Mouse (Mus musculus) midbrain, embryonic 14.5 days (tissue): ENCODE measurements around the gene Lypd6b. TPM values are rescaled to one million over a fixed set of nuclear protein-coding genes. Genes with fewer than 3 reads are reported as not detected.

Experiments
- ATAC-seq: fragments of 200-750 bp; cut with Nextera tagmentation; 2 replicates; pipeline ENCODE4 v1.8.0; 2017; ENCODE audit warnings: moderate number of reproducible peaks, moderate library complexity; ENCODE audit not compliant: low FRiP score, low TSS enrichment
- DNase-seq: peaks from one replicate; pipeline ENCODE4 v3.0.0-alpha.2; 2015
- H3K27ac ChIP-seq: fragments of 300-500 bp; sonication (generic); replicated peaks from 2 replicates; pipeline ENCODE4 v1.5.1; 2014; ENCODE audit warnings: mild to moderate bottlenecking, low read depth, low read length, moderate library complexity
- H3K27me3 ChIP-seq: fragments of 300-500 bp; sonication (generic); 2 replicates; pipeline ENCODE4 v1.6.1; 2014; ENCODE audit warnings: low read length, control low read depth, mixed read lengths; ENCODE audit not compliant: control insufficient read depth, insufficient read depth
- H3K36me3 ChIP-seq: fragments of 300-500 bp; sonication (generic); 2 replicates; pipeline ENCODE4 v1.6.1; 2014; ENCODE audit warnings: low read length, control low read depth; ENCODE audit not compliant: control insufficient read depth, insufficient read depth
- H3K4me1 ChIP-seq: fragments of 300-500 bp; sonication (generic); 2 replicates; pipeline ENCODE4 v1.6.1; 2014; ENCODE audit warnings: mild to moderate bottlenecking, antibody characterized with exemption, low read length, control low read depth; ENCODE audit not compliant: control insufficient read depth, insufficient read depth
- H3K4me2 ChIP-seq: fragments of 300-500 bp; sonication (generic); 2 replicates; pipeline ENCODE4 v1.6.1; 2014; ENCODE audit warnings: mild to moderate bottlenecking, low read length, moderate library complexity
- H3K4me3 ChIP-seq: fragments of 300-500 bp; sonication (generic); replicated peaks from 2 replicates; pipeline ENCODE4 v1.5.1; 2014; ENCODE audit warnings: low read depth, low read length
- H3K9ac ChIP-seq: fragments of 300-500 bp; sonication (generic); replicated peaks from 2 replicates; pipeline ENCODE4 v1.6.1; 2014; ENCODE audit warnings: mild to moderate bottlenecking, low read length, moderate library complexity
- H3K9me3 ChIP-seq: fragments of 300-500 bp; sonication (generic); 2 replicates; pipeline ENCODE4 v1.6.1; 2016; ENCODE audit warnings: low read length, control low read depth, mixed read lengths; ENCODE audit not compliant: control insufficient read depth
- WGBS: fragments of 180-500 bp; shearing (Covaris S2); extraction: QIAGEN DNeasy Blood & Tissue Kit; methylation state at CpG from one replicate; pipeline ENCODE4 v1.1.7; 2014; 5-methylcytosine and 5-hydroxymethylcytosine counted together
- polyA plus RNA-seq: library from polyadenylated mRNA; unstranded; fragments of >200 nt; fragmentation: Nextera tagmentation; extraction: Ambion mirVana; gene quantifications from 2 replicates; pipeline ENCODE4 v1.2.1, GENCODE M21; 2014

The Lypd6b gene
- polyA plus RNA-seq, 1 experiment from 2014 or later: 8.7 TPM

GRCm38 (mm10) chr2:49861658-49862057, 74.2 kb downstream of the Lypd6b start:
- WGBS: 72% methylated on average over 8 of the region's 8 CpGs
- DNase-seq: no peak
- no peaks in the 10 kb centered on the region for H3K4me1 ChIP-seq
- ATAC-seq: no peak
- no peaks in the 10 kb centered on the region for H3K27me3 ChIP-seq
- no peak overlapping the region for H3K4me2 ChIP-seq
- no peak overlapping the region for H3K9ac ChIP-seq
- no peak overlapping the region for H3K27ac ChIP-seq
- no peak overlapping the region for H3K4me3 ChIP-seq
- no peaks in the 10 kb centered on the region for H3K9me3 ChIP-seq
- H3K36me3 ChIP-seq: no peaks in the 10 kb centered on the region

GRCm38 (mm10) chr2:49868116-49868858, 80.8 kb downstream of the Lypd6b start:
- no peaks in the 10 kb centered on the region for H3K27me3 ChIP-seq
- ATAC-seq (no peak), DNase-seq (no peak)

GRCm38 (mm10) chr2:49869044-49869443, 81.6 kb downstream of the Lypd6b start:
- no peak overlapping the region for H3K9ac ChIP-seq
- H3K4me3 ChIP-seq: no peak overlapping the region
- H3K9me3 ChIP-seq: no peaks in the 10 kb centered on the region
- H3K4me2 ChIP-seq: no peak overlapping the region
- DNase-seq: peak; percentile 30
- H3K27me3 ChIP-seq: no peaks in the 10 kb centered on the region
- no peaks in the 10 kb centered on the region for H3K36me3 ChIP-seq
- H3K27ac ChIP-seq: no peak overlapping the region
- no peak for ATAC-seq
- H3K4me1 ChIP-seq: no peaks in the 10 kb centered on the region
- 46% methylated on average over 7 of the region's 7 CpGs for WGBS

More at GRCm38 (mm10) chr2:49868116-49868858, 80.8 kb downstream of the Lypd6b start:
- no peak overlapping the region for H3K4me2 ChIP-seq
- H3K9ac ChIP-seq: no peak overlapping the region
- H3K27ac ChIP-seq: no peak overlapping the region
- no peaks in the 10 kb centered on the region for H3K4me1 ChIP-seq
- 81% methylated on average over 9 of the region's 9 CpGs for WGBS
- H3K36me3 ChIP-seq: no peaks in the 10 kb centered on the region
- H3K9me3 ChIP-seq: no peaks in the 10 kb centered on the region
- H3K4me3 ChIP-seq: no peak overlapping the region

GRCm38 (mm10) chr2:49869782-49870514, 82.5 kb downstream of the Lypd6b start:
- H3K4me3 ChIP-seq: no peak overlapping the region

GRCm38 (mm10) chr2:49871012-49871411, 83.5 kb downstream of the Lypd6b start:
- WGBS: 91% methylated on average over 1 of the region's 1 CpGs
- H3K9ac ChIP-seq: no peak overlapping the region
- H3K9me3 ChIP-seq: no peaks in the 10 kb centered on the region
- H3K4me2 ChIP-seq: no peak overlapping the region
- DNase-seq: no peak
- H3K27ac ChIP-seq: no peak overlapping the region
- no peaks in the 10 kb centered on the region for H3K36me3 ChIP-seq
- H3K4me1 ChIP-seq: no peaks in the 10 kb centered on the region
- ATAC-seq: no peak
- no peak overlapping the region for H3K4me3 ChIP-seq
- H3K27me3 ChIP-seq: no peaks in the 10 kb centered on the region

More at GRCm38 (mm10) chr2:49869782-49870514, 82.5 kb downstream of the Lypd6b start:
- H3K27ac ChIP-seq: no peak overlapping the region
- H3K4me2 ChIP-seq: no peak overlapping the region
- DNase-seq: no peak
- H3K9me3 ChIP-seq: no peaks in the 10 kb centered on the region
- no peaks in the 10 kb centered on the region for H3K36me3 ChIP-seq
- no peak overlapping the region for H3K9ac ChIP-seq
- H3K4me1 ChIP-seq: no peaks in the 10 kb centered on the region
- no peaks in the 10 kb centered on the region for H3K27me3 ChIP-seq
- 90% methylated on average over 10 of the region's 10 CpGs for WGBS
- ATAC-seq: no peak

- Histone ChIP-seq H3K4me1 (no peaks in the 10 kb centered on the region), H3K36me3 (no peaks in the 10 kb centered on the region), H3K27ac (no peak overlapping the region), H3K9me3 (no peaks in the 10 kb centered on the region), H3K9ac (no peak overlapping the region), H3K4me2 (no peak overlapping the region), H3K27me3 (no peaks in the 10 kb centered on the region), H3K4me3 (no peak overlapping the region)
- DNase-seq: no peak
- WGBS: 86% methylated on average over 9 of the region's 9 CpGs
- ATAC-seq: no peak
Measured at GRCm38 (mm10) chr2:49880507-49880906, 93.0 kb downstream of the Lypd6b start.

- no peak for ATAC-seq
- 96% methylated on average over 1 of the region's 1 CpGs for WGBS
- Histone ChIP-seq H3K36me3 (no peaks in the 10 kb centered on the region), H3K27ac (no peak overlapping the region), H3K4me2 (no peak overlapping the region), H3K4me3 (no peak overlapping the region), H3K4me1 (no peaks in the 10 kb centered on the region), H3K27me3 (no peaks in the 10 kb centered on the region), H3K9me3 (no peaks in the 10 kb centered on the region), H3K9ac (no peak overlapping the region)
- no peak for DNase-seq
Measured at GRCm38 (mm10) chr2:49881002-49881401, 93.5 kb downstream of the Lypd6b start.

- H3K27ac ChIP-seq: no peak overlapping the region
- H3K27me3 ChIP-seq: no peaks in the 10 kb centered on the region
- no peak overlapping the region for H3K9ac ChIP-seq
- H3K9me3 ChIP-seq: no peaks in the 10 kb centered on the region
- H3K36me3 ChIP-seq: no peaks in the 10 kb centered on the region
- no peak for DNase-seq
- H3K4me1 ChIP-seq: no peaks in the 10 kb centered on the region
- H3K4me3 ChIP-seq: no peak overlapping the region
- 90% methylated on average over 1 of the region's 1 CpGs for WGBS
- ATAC-seq: no peak
- no peak overlapping the region for H3K4me2 ChIP-seq
Measured at GRCm38 (mm10) chr2:49882461-49882860, 95.0 kb downstream of the Lypd6b start.

GRCm38 (mm10) chr2:49883990-49884389, 96.5 kb downstream of the Lypd6b start:
- Histone ChIP-seq H3K4me3 (no peak overlapping the region), H3K27me3 (no peaks in the 10 kb centered on the region), H3K9ac (no peak overlapping the region), H3K9me3 (no peaks in the 10 kb centered on the region), H3K36me3 (no peaks in the 10 kb centered on the region), H3K27ac (no peak overlapping the region), H3K4me2 (no peak overlapping the region), H3K4me1 (no peaks in the 10 kb centered on the region)
- no peak for DNase-seq
- no peak for ATAC-seq
- WGBS: 21% methylated on average over 3 of the region's 3 CpGs
